Comparison of ENCODE assay signal across 13 mouse cellular contexts in the genomic region with DNA sequence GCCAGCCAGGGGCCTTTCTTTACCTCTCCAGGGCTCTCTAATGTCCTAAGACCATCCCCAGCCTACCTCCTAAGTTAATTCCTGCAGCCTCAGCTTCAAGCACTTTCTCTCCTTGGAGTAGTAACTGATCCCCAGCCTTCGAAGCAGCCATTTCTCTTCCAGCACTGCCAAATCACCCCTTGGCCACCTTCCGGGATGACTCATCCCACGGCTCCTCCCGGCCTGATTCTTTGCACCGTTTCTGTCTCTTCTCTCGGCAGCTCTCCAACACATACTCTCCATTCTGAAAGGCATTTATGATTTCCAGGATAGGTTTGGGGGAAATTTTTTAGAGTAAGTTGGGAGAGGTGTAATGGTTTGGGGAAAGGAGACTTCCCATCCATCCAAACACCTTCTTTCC. TPM values are rescaled to one million over a fixed set of nuclear protein-coding genes. Genes with fewer than 3 reads are reported as not detected.
A peak's percentile ranks its signal among the peaks of the same experiment; 100 is the strongest.
DNase-seq lines count a peak whose midpoint lies in the region; ATAC-seq and TF ChIP-seq lines count a peak whose summit lies in the region.
"Had no signal": no experiment of that assay in that cellular context is flagged by ENCODE, and none has a peak within 500 bp of the region (broad histone marks: within the 10 kb centered on the region; RNA-seq: fewer than 3 reads in every experiment).

No protein-coding gene starts in this region.

- H3K27ac ChIP-seq in forebrain, postnatal 0 days (ENCODE audit: low read depth, low read length) = no peak overlapping the region
- H3K27ac ChIP-seq: heart, embryonic 13.5 days; stomach, postnatal 0 days had no signal

- H3K4me2 ChIP-seq in forebrain, postnatal 0 days (ENCODE audit: low read depth) = no peak overlapping the region
- H3K4me2 ChIP-seq: heart, embryonic 13.5 days had no signal

- no peaks in the 10 kb centered on the region for H3K27me3 ChIP-seq in forebrain, postnatal 0 days (ENCODE audit: insufficient read depth, low read length)
- H3K27me3 ChIP-seq: heart, embryonic 13.5 days had no signal

- H3K9ac ChIP-seq in forebrain, postnatal 0 days = no peak overlapping the region
- H3K9ac ChIP-seq: heart, embryonic 13.5 days had no signal

- no peaks in the 10 kb centered on the region for H3K4me1 ChIP-seq in forebrain, postnatal 0 days (ENCODE audit: insufficient read depth)
- H3K4me1 ChIP-seq: heart, embryonic 13.5 days had no signal

- TF ChIP-seq CTCF in forebrain, postnatal 0 days (IDR thresholded peaks at IDR 0.05; ENCODE audit: low read depth) = no peak

- H3K4me3 ChIP-seq in forebrain, postnatal 0 days (ENCODE audit: low read depth, low read length) = no peak overlapping the region
- H3K4me3 ChIP-seq: heart, embryonic 13.5 days had no signal

- no peaks in the 10 kb centered on the region for H3K36me3 ChIP-seq in forebrain, postnatal 0 days (ENCODE audit: insufficient read depth)
- H3K36me3 ChIP-seq: heart, embryonic 13.5 days had no signal

- 76% methylated on average over 6 of the region's 6 CpGs for WGBS in forebrain, postnatal 0 days

- ATAC-seq in forebrain, postnatal 0 days = no peak
- ATAC-seq: forebrain, embryonic 16.5 days; Patski had no signal

- H3K9me3 ChIP-seq in forebrain, postnatal 0 days (ENCODE audit: low read length) = no peaks in the 10 kb centered on the region
- H3K9me3 ChIP-seq: heart, embryonic 13.5 days had no signal

- peak; percentile 34 for DNase-seq in adrenal gland, adult 2 months
- DNase-seq in adrenal gland, adult 8-10 months = no peak
- DNase-seq in right cerebral cortex, adult 18-20 months = peak; percentile 81
- no peak for DNase-seq in right cerebral cortex, postnatal 4 days
- peak; percentile 18 for DNase-seq in gastrocnemius, postnatal 25 days
- no peak for DNase-seq in thymus, postnatal 14 days
- DNase-seq in forebrain, postnatal 0 days = no peak
- DNase-seq in testis, postnatal 14 days (ENCODE audit: low spot score) = no peak
- DNase-seq: lung, postnatal 4 days had no signal

RNA-seq across cellular contexts. Expression of gene Fam114a2, which starts 58.7 kb away (rescaled TPM):
- total RNA-seq in adrenal gland, adult 2 months (2021) = 10 to 100 TPM; 62.1 to 66.5 TPM
- 18.1 and 22.7 TPM in 2 replicates for polyA plus RNA-seq in adrenal gland, adult 2 months (2012; rRNA removed)
- total RNA-seq in adrenal gland, adult 8-10 months (2022) = 10 to 100 TPM; 64.6 to 83.3 (median 76.3) TPM
- 10 to 100 TPM; 45.8 to 46.8 TPM for total RNA-seq in gastrocnemius, postnatal 25 days (2021)
- total RNA-seq in forebrain, postnatal 0 days (2014; rRNA removed) = 43.6 and 43.7 TPM in 2 replicates
- 51.0 and 61.0 TPM in 2 replicates for polyA plus RNA-seq in forebrain, postnatal 0 days (2015; fragmentation: Nextera tagmentation; extraction: Ambion mirVana)

RNA-seq across cellular contexts. Expression of gene Mfap3, which starts 58.7 kb away (rescaled TPM):
- 10 to 100 TPM; 22.3 to 26.3 TPM for total RNA-seq in adrenal gland, adult 2 months (2021)
- 5.0 and 6.7 TPM in 2 replicates for polyA plus RNA-seq in adrenal gland, adult 2 months (2012; rRNA removed)
- total RNA-seq in adrenal gland, adult 8-10 months (2022) = 10 to 100 TPM; 20.8 to 33.3 (median 29.6) TPM
- 1 to 10 TPM; 7.2 to 9.1 TPM for total RNA-seq in gastrocnemius, postnatal 25 days (2021)
- total RNA-seq in forebrain, postnatal 0 days (2014; rRNA removed) = 40.7 and 49.9 TPM in 2 replicates
- polyA plus RNA-seq in forebrain, postnatal 0 days (2015; fragmentation: Nextera tagmentation; extraction: Ambion mirVana) = 33.2 and 52.9 TPM in 2 replicates

Comparison
In these comparisons a context has a peak if more than half of its experiments do, and no peak if none do; other contexts are left out.
1. DNase-seq: peak in adrenal gland, adult 2 months (single experiment), right cerebral cortex, adult 18-20 months (single experiment) and gastrocnemius, postnatal 25 days (single experiment); none in adrenal gland, adult 8-10 months (single experiment), right cerebral cortex, postnatal 4 days (single experiment), thymus, postnatal 14 days (single experiment), forebrain, postnatal 0 days (single experiment) and testis, postnatal 14 days (single experiment).